Mouse (Mus musculus): ENCODE measurements around the gene Saal1.
A peak's percentile ranks its signal among the peaks of the same experiment; 100 is the strongest.
"Not testable (repeated sequence)": the region's sequence is repeated elsewhere in the genome, so short reads cannot be mapped to it uniquely, and the experiment has no call there.

Gene Saal1

DNA sequence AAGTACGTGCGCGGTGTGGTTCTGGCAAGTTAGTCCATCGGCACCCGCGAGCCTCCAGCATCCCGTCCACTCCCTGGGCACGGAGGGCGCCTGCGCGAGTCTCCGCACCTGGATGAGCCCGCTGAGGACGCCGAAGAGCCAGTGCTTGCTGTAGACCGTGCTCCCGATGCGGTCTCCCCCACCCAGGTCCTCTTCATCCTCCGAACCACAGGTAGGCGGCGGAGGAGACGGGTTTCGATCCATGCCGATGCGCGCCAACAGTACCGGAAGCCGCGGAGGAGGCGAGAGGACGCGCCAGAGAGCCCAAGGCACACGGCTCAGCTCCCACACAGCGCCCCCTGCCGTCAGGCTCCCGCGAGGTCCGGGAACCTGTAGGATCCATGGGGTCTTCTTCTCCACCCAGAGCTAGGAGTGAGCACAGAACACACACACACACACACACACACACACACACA lies at the start of gene Saal1:
TSS of gene Saal1 (minus strand) at position 291 of the 455 bp plus-strand sequence.
- DNase-seq (ENCODE audit: extremely low read depth, low read depth, low spot score) = no peak

DNA sequence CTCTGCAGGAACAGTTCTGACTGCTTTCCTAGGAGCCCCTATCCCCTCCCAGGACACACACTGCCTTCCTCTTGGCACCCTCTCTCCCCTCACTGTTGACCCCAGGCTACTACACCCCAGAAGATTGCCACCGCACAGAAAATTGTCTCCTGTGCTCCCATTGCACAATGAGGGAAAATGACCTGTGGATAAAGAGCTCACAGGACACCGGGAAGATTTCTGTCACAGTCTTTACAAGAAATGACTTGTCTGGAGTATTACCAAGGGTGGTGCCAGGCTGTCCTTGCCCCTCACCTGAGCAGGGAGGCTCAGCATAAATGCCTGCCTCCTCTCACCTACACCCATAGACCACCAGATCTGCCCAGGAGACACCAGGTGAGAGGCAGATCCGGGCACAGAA lies 41.0 kb upstream of the Saal1 start, which contains the start of gene Saa2:
TSS of gene Saa2 (plus strand) at position 301 of the 400 bp plus-strand sequence.
- DNase-seq (ENCODE audit: extremely low read depth, low read depth, low spot score) = no peak

- DNase-seq (ENCODE audit: extremely low read depth, low read depth, low spot score) = no peak
Observed at GRCm38 (mm10) chr7:46748459-46748858, 38.0 kb upstream of the Saal1 start.

DNA sequence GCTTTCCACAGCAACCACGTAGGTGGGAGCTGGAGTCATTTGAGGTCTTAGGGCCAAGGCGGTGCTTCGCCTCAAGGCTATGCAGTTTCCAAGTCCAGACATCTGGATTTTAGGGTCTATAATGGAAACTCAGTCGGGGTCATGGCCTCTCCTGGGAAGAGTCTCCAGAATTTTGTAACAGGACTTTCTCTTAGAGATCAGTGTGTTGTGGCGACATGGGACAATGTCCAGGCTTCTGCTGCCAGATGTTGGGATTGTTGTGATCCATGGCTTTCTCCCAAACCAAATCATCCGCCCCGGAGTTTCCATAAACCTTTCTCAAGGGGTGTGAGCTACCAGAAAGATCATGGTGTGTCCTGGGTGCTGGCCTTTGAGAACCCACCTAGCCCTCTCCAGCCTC lies 35.9 kb upstream of the Saal1 start:
- DNase-seq (ENCODE audit: extremely low read depth, low read depth, low spot score) = peak; percentile 68

DNA sequence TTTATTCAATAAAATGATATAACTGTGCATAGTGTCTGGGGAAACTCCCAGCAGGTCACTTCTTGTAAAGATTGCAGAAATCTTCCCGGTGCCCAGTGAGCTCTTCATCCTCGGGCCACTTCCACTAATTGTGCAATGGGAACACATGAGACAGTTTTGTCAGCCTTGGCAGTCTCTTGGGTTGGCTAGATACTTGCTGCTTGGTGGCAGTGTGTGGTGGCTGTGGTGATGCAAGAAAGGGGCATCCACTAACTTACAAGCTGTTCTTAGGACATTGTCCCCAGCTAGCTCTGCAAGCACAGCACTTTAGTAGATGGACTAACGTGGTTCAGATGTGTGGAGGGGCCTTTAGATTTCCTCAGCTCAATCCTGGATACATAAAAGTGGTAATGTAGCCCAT lies 35.3 kb upstream of the Saal1 start:
- peak; percentile 88 for DNase-seq (ENCODE audit: extremely low read depth, low read depth, low spot score)

DNA sequence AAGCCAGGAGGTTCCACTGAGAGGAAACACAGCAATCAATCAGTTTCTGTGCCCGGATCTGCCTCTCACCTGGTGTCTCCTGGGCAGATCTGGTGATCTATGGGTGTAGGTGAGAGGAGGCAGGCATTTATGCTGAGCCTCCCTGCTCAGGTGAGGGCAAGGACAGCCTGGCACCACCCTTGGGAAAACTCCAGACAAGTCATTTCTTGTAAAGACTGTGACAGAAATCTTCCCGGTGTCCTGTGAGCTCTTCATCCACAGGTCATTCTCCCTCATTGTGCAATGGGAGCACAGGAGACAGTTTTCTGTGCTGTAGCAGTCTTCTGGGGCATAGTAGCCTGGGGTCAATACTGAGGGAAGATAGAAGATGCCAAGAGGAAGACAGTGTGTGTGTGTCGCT lies 32.4 kb upstream of the Saal1 start, which contains the start of gene Saa1:
TSS of gene Saa1 (minus strand) at position 101 of the 400 bp plus-strand sequence.
- DNase-seq (ENCODE audit: extremely low read depth, low read depth, low spot score) = peak; percentile 47

DNA sequence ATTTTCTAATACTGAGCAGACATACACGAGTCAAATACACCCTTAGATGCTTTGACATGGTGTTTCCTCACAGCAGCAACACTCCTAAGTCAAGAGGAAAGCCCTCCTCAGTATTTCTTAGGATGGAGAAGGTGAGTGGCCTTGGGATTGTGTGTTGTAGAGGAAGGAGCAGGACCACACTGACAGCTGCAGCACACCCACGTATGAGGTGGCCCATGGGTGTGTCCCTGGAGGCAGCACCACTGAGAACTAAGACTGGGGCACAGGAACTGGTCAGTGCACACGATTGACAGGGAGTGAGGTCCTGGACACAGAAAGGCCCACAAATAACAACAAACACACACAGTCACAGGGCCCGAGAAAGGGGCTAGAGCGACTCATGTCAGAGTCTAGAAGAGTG lies 29.6 kb upstream of the Saal1 start:
- DNase-seq (ENCODE audit: extremely low read depth, low read depth, low spot score) = not testable (repeated sequence)

- no peak for DNase-seq (ENCODE audit: extremely low read depth, low read depth, low spot score)
Observed at GRCm38 (mm10) chr7:46738561-46739460, 28.3 kb upstream of the Saal1 start.

GRCm38 (mm10) chr7:46734983-46735382 lies 24.5 kb upstream of the Saal1 start:
- DNase-seq (ENCODE audit: extremely low read depth, low read depth, low spot score) = no peak

- DNase-seq (ENCODE audit: extremely low read depth, low read depth, low spot score) = no peak
Observed at GRCm38 (mm10) chr7:46732458-46732857, 22.0 kb upstream of the Saal1 start, which contains the start of gene Saa4. Gene Saa4, minus strand, starts transcription at chr7:46732603.

DNA sequence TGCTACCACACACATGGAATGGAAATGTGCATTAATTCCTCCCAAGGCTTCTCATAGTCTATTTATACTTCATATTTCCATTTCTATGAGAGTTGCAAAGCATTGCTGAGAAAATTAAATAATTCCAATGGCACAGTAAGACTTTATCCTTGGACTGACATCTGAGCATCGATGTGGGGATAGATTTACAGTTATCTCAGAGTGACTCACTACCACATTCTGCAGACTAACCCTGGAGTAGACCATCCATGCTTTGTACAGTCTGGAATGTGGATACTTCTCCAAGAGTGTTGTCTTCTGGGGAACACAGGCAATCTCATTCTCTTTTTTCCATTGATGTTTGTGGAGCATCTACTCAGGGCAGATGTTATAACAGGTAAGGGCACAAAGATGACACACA lies 17.1 kb upstream of the Saal1 start:
- no peak for DNase-seq (ENCODE audit: extremely low read depth, low read depth, low spot score)

DNA sequence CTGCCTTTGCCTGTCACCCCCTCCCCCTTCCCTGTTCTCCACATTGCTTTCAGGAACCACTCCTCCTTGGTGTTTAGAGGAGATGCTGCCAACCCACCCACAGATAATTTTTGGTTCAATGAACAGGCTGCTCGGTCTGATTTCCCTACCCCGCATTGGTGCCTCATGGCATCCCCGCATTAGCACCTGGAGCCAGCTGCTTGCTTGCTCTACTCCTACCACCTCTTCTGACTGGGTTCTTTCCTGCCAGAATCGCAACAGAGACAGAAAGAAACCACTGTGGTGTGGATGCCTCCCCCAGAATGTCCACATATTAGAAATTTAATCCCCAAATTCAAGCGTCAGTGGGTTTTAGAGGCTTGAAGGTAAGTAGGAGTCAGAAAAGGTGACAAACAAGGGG lies 13.9 kb upstream of the Saal1 start:
- no peak for DNase-seq (ENCODE audit: extremely low read depth, low read depth, low spot score)

DNA sequence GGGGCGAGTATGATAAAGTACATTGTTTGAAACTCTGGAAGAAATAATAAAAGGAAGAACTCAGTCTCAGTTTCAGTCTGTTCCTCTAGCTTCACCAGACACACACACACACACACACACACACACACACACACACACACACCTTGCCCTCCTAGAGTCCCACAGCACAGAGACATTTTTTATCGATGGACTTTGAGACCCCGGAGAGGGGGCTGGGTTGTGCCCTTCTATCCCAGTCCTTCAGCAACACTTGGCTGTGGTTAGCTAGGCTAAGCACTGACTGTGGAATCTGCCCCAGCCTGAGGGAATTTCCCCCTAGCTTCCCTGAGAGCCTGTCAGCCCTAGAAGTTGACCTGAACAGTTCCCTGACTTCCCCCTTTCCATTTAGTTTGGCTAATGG lies 13.4 kb upstream of the Saal1 start:
- no peak for DNase-seq (ENCODE audit: extremely low read depth, low read depth, low spot score)

- DNase-seq (ENCODE audit: extremely low read depth, low read depth, low spot score) = no peak
Observed at GRCm38 (mm10) chr7:46723354-46723753, 12.9 kb upstream of the Saal1 start.

- DNase-seq (ENCODE audit: extremely low read depth, low read depth, low spot score) = no peak
Observed at GRCm38 (mm10) chr7:46720460-46720859, 10.0 kb upstream of the Saal1 start.

DNA sequence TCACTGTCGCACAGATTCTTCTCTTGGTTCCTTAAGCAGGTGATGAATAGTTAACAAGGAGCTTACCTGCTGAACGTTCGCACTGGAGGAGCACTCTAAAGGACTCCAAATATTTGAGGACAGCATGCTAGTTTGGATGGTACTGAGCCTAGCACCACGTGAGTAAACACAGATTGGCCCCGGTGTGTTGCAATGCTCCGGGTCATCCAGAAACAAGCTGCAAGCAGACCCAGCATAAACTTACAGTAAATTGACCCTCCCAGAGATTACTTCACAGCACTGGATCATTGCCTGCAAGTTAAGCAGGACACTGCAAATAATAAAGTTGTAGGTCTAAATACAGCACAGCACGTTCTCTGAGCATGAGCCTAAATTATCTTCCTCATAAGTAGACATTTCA lies 9.0 kb upstream of the Saal1 start:
- DNase-seq (ENCODE audit: extremely low read depth, low read depth, low spot score) = peak; percentile 79

DNA sequence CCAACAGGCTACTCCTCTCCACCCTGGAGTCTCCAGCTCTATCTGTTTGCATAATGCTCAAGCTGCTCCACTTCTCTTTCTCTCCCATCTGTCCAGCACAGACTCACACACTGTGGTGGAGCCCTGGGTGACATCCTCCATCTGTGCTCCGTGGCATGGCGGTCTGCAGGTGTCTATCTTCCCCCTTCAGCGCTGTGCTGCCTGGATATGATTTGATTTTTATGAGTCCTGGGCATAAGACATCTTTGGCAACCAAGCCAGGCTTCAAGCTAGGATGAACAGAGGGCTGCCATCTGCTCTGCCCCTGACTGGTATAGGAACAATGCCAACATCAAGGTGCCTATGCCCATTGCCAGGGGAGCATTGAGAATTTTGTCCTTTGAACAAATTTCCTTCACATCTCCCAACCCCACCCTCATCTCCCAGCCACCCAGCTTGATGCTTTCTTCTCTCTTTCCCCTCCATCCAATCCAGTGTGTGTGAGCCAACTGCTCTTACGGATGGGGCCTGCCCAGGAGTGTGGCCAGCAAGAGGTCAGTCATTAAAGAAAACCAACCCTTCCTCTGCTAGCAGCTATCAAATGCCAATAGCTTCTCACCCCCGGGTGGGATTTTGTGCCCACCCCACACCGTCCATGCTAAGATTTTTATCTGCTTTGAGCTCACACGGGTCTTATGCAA lies 8.3 kb upstream of the Saal1 start:
- no peak for DNase-seq (ENCODE audit: extremely low read depth, low read depth, low spot score)

- no peak for DNase-seq (ENCODE audit: extremely low read depth, low read depth, low spot score)
Observed at GRCm38 (mm10) chr7:46716897-46717296, 6.4 kb upstream of the Saal1 start.

DNA sequence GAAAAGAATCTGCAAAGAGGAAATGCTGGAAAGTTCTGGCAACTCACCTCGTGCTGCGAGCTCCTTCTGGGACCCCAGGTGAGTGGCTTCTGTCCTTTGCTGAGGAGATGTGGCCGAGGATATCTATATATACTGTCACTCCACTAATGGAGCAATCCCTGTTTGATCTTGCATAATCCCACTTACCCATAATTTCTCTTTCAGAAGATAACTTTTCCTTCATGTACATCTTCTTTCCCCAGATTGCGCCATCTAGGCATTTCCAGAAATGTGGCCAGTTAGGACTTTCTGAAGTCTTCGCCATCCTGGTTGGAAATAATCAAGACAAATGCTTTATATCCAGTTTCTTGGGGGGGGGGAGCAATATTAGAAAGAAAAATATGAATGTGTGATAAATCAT lies 5.1 kb upstream of the Saal1 start, which contains the start of gene Saa3:
TSS of gene Saa3 (minus strand) at position 101 of the 400 bp plus-strand sequence.
- no peak for DNase-seq (ENCODE audit: extremely low read depth, low read depth, low spot score)

DNA sequence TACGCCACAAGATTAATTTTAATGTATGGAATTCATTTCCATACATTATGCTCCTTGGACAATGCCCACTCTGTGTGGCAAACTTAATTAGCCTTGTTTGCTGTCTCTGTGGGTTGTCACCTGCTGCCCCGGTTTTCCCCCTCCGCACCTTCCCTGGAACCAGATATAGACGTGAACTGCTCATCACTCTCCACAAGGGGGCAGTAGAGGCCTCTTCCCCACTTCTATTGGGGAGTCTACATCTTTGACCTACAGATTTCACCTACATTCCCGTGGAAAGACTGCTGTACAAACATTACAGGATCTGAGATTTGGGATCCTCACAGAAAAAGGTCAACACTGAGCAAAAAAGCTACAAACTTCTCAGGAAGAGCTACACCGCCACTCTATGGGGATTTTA lies 4.0 kb upstream of the Saal1 start:
- DNase-seq (ENCODE audit: extremely low read depth, low read depth, low spot score) = no peak

DNA sequence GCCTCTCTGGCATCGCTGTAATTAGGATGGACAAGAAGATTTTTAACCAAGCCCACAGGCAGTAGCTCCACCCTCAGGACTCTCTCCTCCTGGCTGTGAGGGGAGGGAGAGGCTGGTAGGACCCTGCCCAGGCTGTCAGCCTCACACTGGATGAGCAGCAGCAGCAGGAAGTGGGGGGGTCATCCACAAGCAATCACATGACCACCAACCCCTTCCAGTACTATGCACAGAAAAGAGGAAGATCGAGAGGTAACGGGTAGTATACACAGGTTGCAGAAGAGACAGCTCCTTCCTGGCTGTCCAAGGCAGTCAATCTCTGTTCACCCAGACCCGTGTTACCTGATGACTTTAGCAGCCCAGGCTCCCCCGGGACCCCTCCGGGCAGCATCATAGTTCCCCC lies 1.8 kb upstream of the Saal1 start:
- DNase-seq (ENCODE audit: extremely low read depth, low read depth, low spot score) = no peak

DNA sequence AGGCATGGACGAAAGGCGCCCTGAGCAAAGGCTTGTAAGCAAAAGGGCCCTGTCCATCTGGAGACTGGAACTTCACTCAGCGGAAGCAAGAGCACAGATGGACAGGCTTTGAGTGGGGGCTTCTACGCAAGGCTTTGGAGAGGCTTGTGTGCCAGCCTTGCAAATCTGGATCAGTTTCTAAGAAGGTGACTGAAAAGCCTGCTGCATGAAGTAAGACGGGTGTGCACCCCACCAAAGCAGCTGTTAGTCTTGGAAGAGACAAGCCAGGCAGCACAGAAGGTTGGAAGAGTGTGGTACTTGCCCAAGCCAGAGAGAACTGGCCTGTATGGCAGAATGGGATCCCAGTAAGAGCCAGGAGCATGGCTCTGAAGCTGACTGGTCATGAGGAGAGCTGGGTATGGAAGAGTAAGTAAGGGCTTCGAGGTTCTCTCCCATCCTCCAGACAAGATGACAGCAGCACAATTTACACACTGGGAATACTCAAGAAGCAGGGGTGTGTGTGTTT lies 9.9 kb downstream of the Saal1 start:
- DNase-seq (ENCODE audit: extremely low read depth, low read depth, low spot score) = no peak

Measured in fat pad, adult 2 months (tissue).